ENCODE assay signal across 31 mouse cellular contexts in the genomic region with DNA sequence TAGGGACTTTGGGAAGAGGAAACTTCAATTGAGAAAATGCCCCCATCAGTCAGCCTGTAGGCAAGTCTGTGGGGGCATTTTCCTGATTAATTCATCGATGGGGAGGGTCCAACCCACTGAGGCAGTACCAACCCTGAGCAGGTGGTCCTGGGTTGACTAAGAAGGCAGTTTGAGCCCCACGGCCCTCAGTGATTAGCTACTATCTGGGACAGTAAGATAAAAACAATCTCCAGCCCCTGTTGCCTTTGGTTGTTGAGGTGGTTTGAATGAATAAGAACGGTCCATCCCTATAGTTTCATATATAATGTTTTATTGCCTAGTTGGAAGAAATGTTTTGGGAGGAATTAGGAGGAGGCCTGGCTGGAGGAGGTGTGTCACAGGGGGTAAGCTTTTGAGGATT. TPM values are rescaled to one million over a fixed set of nuclear protein-coding genes. Genes with fewer than 3 reads are reported as not detected.
DNase-seq lines count a peak whose midpoint lies in the region; ATAC-seq and TF ChIP-seq lines count a peak whose summit lies in the region.
"Had no signal": no experiment of that assay in that cellular context is flagged by ENCODE, and none has a peak within 500 bp of the region (broad histone marks: within the 10 kb centered on the region; RNA-seq: fewer than 3 reads in every experiment).

No protein-coding gene starts in this region.

- H3K36me3 ChIP-seq in heart, postnatal 0 days (replicated peaks; ENCODE audit: control insufficient read depth, insufficient read depth, low read length), result no peaks in the 10 kb centered on the region
- no peaks in the 10 kb centered on the region for H3K36me3 ChIP-seq in heart, embryonic 12.5 days
- H3K36me3 ChIP-seq in liver, postnatal 0 days (replicated peaks; ENCODE audit: insufficient read depth, low read length), result no peaks in the 10 kb centered on the region
- H3K36me3 ChIP-seq in lung, postnatal 0 days (ENCODE audit: insufficient read depth, low read length), result no peaks in the 10 kb centered on the region
- H3K36me3 ChIP-seq: embryonic facial prominence, embryonic 10.5 days; embryonic facial prominence, embryonic 13.5 days; forebrain, embryonic 12.5 days; forebrain, embryonic 15.5 days; G1E; heart, embryonic 10.5 days; hindbrain, embryonic 12.5 days; hindbrain, embryonic 15.5 days had no signal

- 80% methylated on average over 3 of the region's 3 CpGs for WGBS in heart, postnatal 0 days
- WGBS in heart, embryonic 12.5 days, result 59% methylated on average over 3 of the region's 3 CpGs
- 55% methylated on average over 3 of the region's 3 CpGs for WGBS in liver, postnatal 0 days (ENCODE audit: insufficient replicate concordance)
- WGBS in lung, postnatal 0 days, result 82% methylated on average over 3 of the region's 3 CpGs

- peak overlapping the region; percentile 5; the same call in 1 of the 2 replicates for H3K27ac ChIP-seq in heart, postnatal 0 days (ENCODE audit: low read depth)
- no peak overlapping the region for H3K27ac ChIP-seq in heart, embryonic 12.5 days (ENCODE audit: poor library complexity, severe bottlenecking)
- H3K27ac ChIP-seq in liver, postnatal 0 days (ENCODE audit: low read depth), result peak overlapping the region; percentile 58
- H3K27ac ChIP-seq in lung, postnatal 0 days (ENCODE audit: low read length), result peak overlapping the region; percentile 84
- H3K27ac ChIP-seq: embryonic facial prominence, embryonic 10.5 days; embryonic facial prominence, embryonic 13.5 days; forebrain, embryonic 12.5 days; forebrain, embryonic 15.5 days; heart, adult 2 months; hindbrain, embryonic 12.5 days; hindbrain, embryonic 15.5 days had no signal

- H3K4me3 ChIP-seq in heart, postnatal 0 days (ENCODE audit: low read depth, low read length), result no peak overlapping the region
- H3K4me3 ChIP-seq in heart, embryonic 12.5 days, result no peak overlapping the region
- no peak overlapping the region for H3K4me3 ChIP-seq in liver, postnatal 0 days (ENCODE audit: low read depth, low read length)
- no peak overlapping the region for H3K4me3 ChIP-seq in lung, postnatal 0 days (ENCODE audit: low read depth, low read length)
- H3K4me3 ChIP-seq: embryonic facial prominence, embryonic 10.5 days; embryonic facial prominence, embryonic 13.5 days; erythroblast, embryonic 14.5 days; forebrain, embryonic 12.5 days; forebrain, embryonic 15.5 days; heart, adult 2 months; heart, embryonic 10.5 days; hindbrain, embryonic 12.5 days; hindbrain, embryonic 15.5 days had no signal

- no peak for DNase-seq in heart, postnatal 0 days (ENCODE audit: low spot score)
- no peak for DNase-seq in liver, postnatal 0 days
- no peak for DNase-seq in liver
- DNase-seq in lung, postnatal 0 days (ENCODE audit: low spot score), result no peak
- no peak for DNase-seq in lung, postnatal 10 days
- DNase-seq in adrenal gland, postnatal 10 days, result no peak
- DNase-seq: adrenal gland, adult 2 months; adrenal gland, postnatal 25 days; B cell, adult 2 months; cerebellum, adult 11-12 months; cerebellum, adult 8-10 months; cerebellum, postnatal 10 days; cerebellum, postnatal 36 days; embryo, embryonic 11 days; gastrocnemius, postnatal 25 days; heart, adult 2 months had no signal

- no peak overlapping the region for H3K9ac ChIP-seq in heart, postnatal 0 days (replicated peaks; ENCODE audit: low read depth, low read length)
- H3K9ac ChIP-seq in heart, embryonic 12.5 days, result no peak overlapping the region
- no peak overlapping the region for H3K9ac ChIP-seq in liver, postnatal 0 days (replicated peaks)
- H3K9ac ChIP-seq in lung, postnatal 0 days (replicated peaks; ENCODE audit: low read depth), result no peak overlapping the region
- H3K9ac ChIP-seq: embryonic facial prominence, embryonic 13.5 days; forebrain, embryonic 12.5 days; forebrain, embryonic 15.5 days; hindbrain, embryonic 12.5 days; hindbrain, embryonic 15.5 days had no signal

- H3K9me3 ChIP-seq in heart, postnatal 0 days (replicated peaks; ENCODE audit: control insufficient read depth, low read length), result no peaks in the 10 kb centered on the region
- H3K9me3 ChIP-seq in heart, embryonic 12.5 days (replicated peaks), result no peaks in the 10 kb centered on the region
- no peaks in the 10 kb centered on the region for H3K9me3 ChIP-seq in liver, postnatal 0 days (ENCODE audit: low read length)
- H3K9me3 ChIP-seq in lung, postnatal 0 days (ENCODE audit: low read length), result no peaks in the 10 kb centered on the region
- H3K9me3 ChIP-seq: embryonic facial prominence, embryonic 10.5 days; embryonic facial prominence, embryonic 13.5 days; forebrain, embryonic 12.5 days; forebrain, embryonic 15.5 days; G1E; heart, embryonic 10.5 days; hindbrain, embryonic 12.5 days; hindbrain, embryonic 15.5 days had no signal

- TF ChIP-seq EP300 in heart, postnatal 0 days (IDR thresholded peaks at IDR 0.05; ENCODE audit: low read depth), result no peak
- peak; percentile 85 for TF ChIP-seq EP300 in liver, postnatal 0 days (IDR thresholded peaks at IDR 0.05; ENCODE audit: low read depth)
- no peak for TF ChIP-seq EP300 in lung, postnatal 0 days (IDR thresholded peaks at IDR 0.05)

- no peak for TF ChIP-seq CTCF in heart, postnatal 0 days (IDR thresholded peaks at IDR 0.05; ENCODE audit: low read depth)
- TF ChIP-seq CTCF in liver, postnatal 0 days (IDR thresholded peaks at IDR 0.05; ENCODE audit: low read depth), result no peak
- no peak for TF ChIP-seq CTCF in lung, postnatal 0 days (IDR thresholded peaks at IDR 0.05)

- no peak for ATAC-seq in heart, postnatal 0 days (ENCODE audit: insufficient read depth, low read depth)
- ATAC-seq in heart, embryonic 12.5 days (ENCODE audit: insufficient number of reproducible peaks, low FRiP score), result no peak
- ATAC-seq in liver, postnatal 0 days, result peak; percentile 33
- no peak for ATAC-seq in lung, postnatal 0 days
- ATAC-seq: forebrain, embryonic 15.5 days had no signal

- H3K4me2 ChIP-seq in heart, postnatal 0 days (ENCODE audit: low read depth, low read length), result no peak overlapping the region
- no peak overlapping the region for H3K4me2 ChIP-seq in heart, embryonic 12.5 days
- H3K4me2 ChIP-seq in liver, postnatal 0 days (ENCODE audit: low read depth, low read length), result peak overlapping the region; percentile 24; the same call in 1 of the 2 replicates
- no peak overlapping the region for H3K4me2 ChIP-seq in lung, postnatal 0 days (replicated peaks; ENCODE audit: low read depth, low read length)
- H3K4me2 ChIP-seq: embryonic facial prominence, embryonic 13.5 days; forebrain, embryonic 12.5 days; forebrain, embryonic 15.5 days; hindbrain, embryonic 12.5 days; hindbrain, embryonic 15.5 days had no signal

- 0 out of 2 replicates have a peak, but pooled peaks cover 4% of the 10 kb centered on the region for H3K4me1 ChIP-seq in heart, postnatal 0 days (ENCODE audit: control insufficient read depth, insufficient read depth)
- peaks cover 13% of the 10 kb centered on the region; the same call in 1 of the 2 replicates for H3K4me1 ChIP-seq in heart, embryonic 12.5 days (replicated peaks)
- peaks cover 16% of the 10 kb centered on the region for H3K4me1 ChIP-seq in liver, postnatal 0 days (ENCODE audit: insufficient read depth)
- H3K4me1 ChIP-seq in lung, postnatal 0 days (ENCODE audit: insufficient read depth, low read depth, low read length), result peaks cover 7% of the 10 kb centered on the region; the same call in 1 of the 2 replicates
- H3K4me1 ChIP-seq: embryonic facial prominence, embryonic 10.5 days; embryonic facial prominence, embryonic 13.5 days; forebrain, embryonic 12.5 days; forebrain, embryonic 15.5 days; hindbrain, embryonic 12.5 days; hindbrain, embryonic 15.5 days had no signal

- H3K27me3 ChIP-seq in heart, postnatal 0 days (ENCODE audit: control insufficient read depth, insufficient read depth, low read length), result no peaks in the 10 kb centered on the region
- no peaks in the 10 kb centered on the region for H3K27me3 ChIP-seq in heart, embryonic 12.5 days (replicated peaks)
- no peaks in the 10 kb centered on the region for H3K27me3 ChIP-seq in liver, postnatal 0 days (ENCODE audit: insufficient read depth, low read length)
- no peaks in the 10 kb centered on the region for H3K27me3 ChIP-seq in lung, postnatal 0 days (replicated peaks; ENCODE audit: insufficient read depth, low read length)
- H3K27me3 ChIP-seq: CH12.LX; embryonic facial prominence, embryonic 13.5 days; forebrain, embryonic 15.5 days; hindbrain, embryonic 12.5 days; hindbrain, embryonic 15.5 days had no signal

RNA-seq across cellular contexts. Expression of a gene that starts 36.8 kb away (rescaled TPM):
- total RNA-seq in heart, postnatal 0 days (2014; rRNA removed; ENCODE audit: low replicate concordance), result 510 and 558 TPM in 2 replicates
- polyA plus RNA-seq in heart, postnatal 0 days (2015; fragmentation: Nextera tagmentation; extraction: Ambion mirVana), result 41.0 and 42.6 TPM in 2 replicates
- 14.4 and 14.6 TPM in 2 replicates for polyA plus RNA-seq in heart, embryonic 12.5 days (2016; fragmentation: Nextera tagmentation; extraction: Ambion mirVana)
- 0.78 and 0.95 TPM in 2 replicates for polyA plus RNA-seq in liver, postnatal 0 days (2015; fragmentation: Nextera tagmentation; extraction: Ambion mirVana)
- polyA plus RNA-seq in lung, postnatal 0 days (2015; fragmentation: Nextera tagmentation; extraction: Ambion mirVana), result 49.0 and 49.5 TPM in 2 replicates
- total RNA-seq in adrenal gland, postnatal 10 days (2021), result 10 to 100 TPM in 1 of 2 experiments, 1 to 10 TPM in 1; 9.8 to 11.1 TPM
- total RNA-seq: G1E had no signal
- polyA plus RNA-seq: G1E had no signal

RNA-seq across cellular contexts. Expression of a gene that starts 59.5 kb away (rescaled TPM):
- total RNA-seq in heart, postnatal 0 days (2014; rRNA removed; ENCODE audit: low replicate concordance), result 22.6 TPM in 1 of 2 replicates, not detected in the other
- 1.5 and 2.1 TPM in 2 replicates for polyA plus RNA-seq in heart, postnatal 0 days (2015; fragmentation: Nextera tagmentation; extraction: Ambion mirVana)
- polyA plus RNA-seq in heart, embryonic 12.5 days (2016; fragmentation: Nextera tagmentation; extraction: Ambion mirVana), result 7.3 and 7.9 TPM in 2 replicates
- not detected in 2 replicates for polyA plus RNA-seq in liver, postnatal 0 days (2015; fragmentation: Nextera tagmentation; extraction: Ambion mirVana)
- 5.2 and 8.5 TPM in 2 replicates for polyA plus RNA-seq in lung, postnatal 0 days (2015; fragmentation: Nextera tagmentation; extraction: Ambion mirVana)
- total RNA-seq in adrenal gland, postnatal 10 days (2021), result under 1 TPM in 1 of 2 experiments, not detected in 1; 0.85 TPM
- total RNA-seq: adrenal gland, postnatal 25 days; G1E; gastrocnemius, adult 8-10 months; gastrocnemius, postnatal 25 days; granulocyte monocyte progenitor cell, adult 5-6 weeks; heart, adult 2 months; hematopoietic stem cell, adult 5-6 weeks had no signal
- polyA plus RNA-seq: adrenal gland, adult 2 months; cortical plate, adult 2 months; erythroblast, embryonic 14.5 days; G1E had no signal
